Mouse (Mus musculus): Measurements from ENCODE around the gene Oit3.

DNA sequence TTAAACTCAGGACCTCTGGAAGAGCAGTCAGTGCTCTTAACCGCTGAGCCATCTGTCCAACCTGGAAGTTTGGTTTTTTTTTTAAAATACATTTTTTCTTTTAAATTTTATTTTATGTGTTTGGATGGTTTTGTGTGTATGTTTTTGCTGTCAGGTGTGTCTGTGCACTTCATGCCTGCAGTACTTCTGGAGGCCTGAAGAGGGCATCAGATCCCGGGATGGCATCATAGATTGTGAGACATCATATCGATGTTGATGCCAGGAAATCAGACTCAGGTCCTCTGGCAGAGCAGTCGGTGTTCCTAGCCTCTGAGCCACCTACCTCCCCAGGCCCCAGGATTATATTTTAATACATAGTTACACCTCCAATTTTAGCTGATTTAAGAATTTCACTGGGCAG, 27.9 kb downstream of the Oit3 start:
- TF ChIP-seq GATA1 (IDR thresholded peaks at IDR 0.05; ENCODE audit: low read length) (no peak), TAL1 (IDR thresholded peaks at IDR 0.05; ENCODE audit: low read length) (no peak)

Data from erythroblast, embryonic 14.5 days (primary cell).